Mouse (Mus musculus) hindbrain, embryonic 10.5 days (tissue): ENCODE measurements around the gene Zfp69. TPM values are rescaled to one million over a fixed set of nuclear protein-coding genes. Genes with fewer than 3 reads are reported as not detected.

Experiments used
- DNase-seq: peaks from one replicate; pipeline ENCODE4 v3.0.0-alpha.2; 2017; ENCODE audit warnings: low spot score
- H3K27ac ChIP-seq: fragments of 300-500 bp; sonication (generic); 2 replicates; pipeline ENCODE4 v1.5.1; 2016; ENCODE audit warnings: mild to moderate bottlenecking, moderate library complexity
- H3K27me3 ChIP-seq: fragments of 300-500 bp; sonication (generic); 2 replicates; pipeline ENCODE4 v1.6.1; 2016; ENCODE audit warnings: mild to moderate bottlenecking; ENCODE audit not compliant: poor library complexity, insufficient read depth, severe bottlenecking
- H3K36me3 ChIP-seq: fragments of 300-500 bp; sonication (generic); 2 replicates; pipeline ENCODE4 v1.6.1; 2016; ENCODE audit warnings: mild to moderate bottlenecking, moderate library complexity
- H3K4me1 ChIP-seq: fragments of 300-500 bp; sonication (generic); replicated peaks from 2 replicates; pipeline ENCODE4 v1.6.1; 2016; ENCODE audit warnings: mild to moderate bottlenecking
- H3K4me3 ChIP-seq: fragments of 300-500 bp; sonication (generic); 2 replicates; pipeline ENCODE4 v1.5.1; 2016; ENCODE audit warnings: mild to moderate bottlenecking, moderate library complexity
- H3K9me3 ChIP-seq: fragments of 300-500 bp; sonication (generic); 2 replicates; pipeline ENCODE4 v1.6.1; 2016; ENCODE audit warnings: mild to moderate bottlenecking, moderate library complexity
- WGBS: fragments of 180-500 bp; shearing (Covaris S2); methylation state at CpG from one replicate; pipeline ENCODE4 v1.1.7; 2016; 5-methylcytosine and 5-hydroxymethylcytosine counted together
- polyA plus RNA-seq: library from polyadenylated mRNA; unstranded; fragments of >200 nt; fragmentation: Nextera tagmentation; extraction: Ambion mirVana; gene quantifications from 2 replicates; pipeline ENCODE4 v1.2.1, GENCODE M21; 2016

The Zfp69 gene
- polyA plus RNA-seq, 1 experiment from 2014 or later = 9.2 TPM

DNA sequence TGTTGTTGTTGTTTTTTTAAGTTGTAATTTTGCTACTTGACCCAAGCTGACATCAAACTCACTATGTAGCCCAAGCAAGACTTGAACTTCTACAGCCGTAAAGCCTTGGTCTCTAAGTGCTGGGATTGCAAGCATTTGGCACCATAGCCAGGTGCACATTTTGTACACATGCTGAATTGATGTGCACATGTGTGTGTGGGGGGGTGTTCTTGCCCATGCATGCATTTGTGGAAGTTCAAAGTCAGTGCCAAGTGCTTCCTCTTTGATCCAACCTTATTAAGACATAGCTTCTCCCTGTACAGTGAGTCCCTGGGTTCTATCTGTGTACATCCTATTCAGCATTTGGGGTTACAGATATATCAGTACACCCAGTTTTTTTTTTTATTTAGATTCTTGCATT lies 4.1 kb upstream of the Zfp69 start:
- H3K9me3 ChIP-seq = no peaks in the 10 kb centered on the region
- H3K36me3 ChIP-seq = no peaks in the 10 kb centered on the region
- no peak overlapping the region for H3K4me3 ChIP-seq
- H3K4me1 ChIP-seq = peaks cover 23% of the 10 kb centered on the region; the same call in 1 of the 2 replicates
- DNase-seq = no peak
- no peak overlapping the region for H3K27ac ChIP-seq
- WGBS = 91% methylated on average over 1 of the region's 1 CpGs
- H3K27me3 ChIP-seq = no peaks in the 10 kb centered on the region

DNA sequence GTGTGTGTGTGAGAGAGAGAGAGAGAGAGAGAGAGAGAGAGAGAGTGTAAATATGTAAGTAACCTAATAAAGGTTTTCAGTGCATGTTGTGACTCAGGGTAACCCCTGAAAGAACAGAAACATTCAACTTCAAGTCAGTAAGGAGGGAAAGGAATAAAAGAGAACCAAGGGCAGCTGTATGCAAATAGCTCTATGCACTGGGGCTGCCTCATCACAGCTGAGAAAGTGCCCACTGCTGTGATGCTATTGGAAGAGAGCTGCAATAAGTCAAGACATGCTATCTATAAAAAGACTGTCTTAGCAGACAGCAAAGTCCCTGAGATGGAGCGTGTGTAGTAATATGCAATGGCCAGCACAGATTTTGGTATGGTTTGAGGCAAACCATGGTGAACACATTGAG lies 2.2 kb upstream of the Zfp69 start:
- Histone ChIP-seq H3K36me3 (no peaks in the 10 kb centered on the region), H3K9me3 (no peaks in the 10 kb centered on the region), H3K4me1 (peaks cover 24% of the 10 kb centered on the region; the same call in 1 of the 2 replicates), H3K27ac (no peak overlapping the region), H3K27me3 (no peaks in the 10 kb centered on the region), H3K4me3 (no peak overlapping the region)
- WGBS = 86% methylated on average over 1 of the region's 1 CpGs
- DNase-seq = no peak

DNA sequence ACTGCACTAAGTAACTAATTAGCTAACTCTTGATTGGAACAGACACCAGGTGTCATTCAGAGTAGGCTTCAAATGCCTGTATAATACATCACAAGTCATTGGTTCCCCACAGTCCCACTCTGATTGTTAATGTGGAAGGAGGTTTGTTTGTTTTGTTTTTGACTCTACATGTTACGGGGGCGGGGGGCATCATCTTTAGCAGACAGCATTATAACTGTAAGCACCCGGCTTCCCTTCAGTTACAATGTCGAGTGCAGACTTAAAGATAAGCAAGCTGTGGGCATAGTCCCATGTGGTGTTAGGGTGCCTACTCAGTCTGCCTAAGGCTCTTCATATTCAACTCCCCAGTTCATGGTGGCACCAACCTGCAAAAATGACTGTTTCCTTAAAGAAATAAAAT lies 1.5 kb upstream of the Zfp69 start:
- H3K27ac ChIP-seq = no peak overlapping the region
- no peaks in the 10 kb centered on the region for H3K36me3 ChIP-seq
- no peak for DNase-seq
- WGBS = 88% methylated on average over 4 of the region's 4 CpGs
- no peaks in the 10 kb centered on the region for H3K9me3 ChIP-seq
- peaks cover 24% of the 10 kb centered on the region; the same call in 1 of the 2 replicates for H3K4me1 ChIP-seq
- H3K4me3 ChIP-seq = no peak overlapping the region
- no peaks in the 10 kb centered on the region for H3K27me3 ChIP-seq

DNA sequence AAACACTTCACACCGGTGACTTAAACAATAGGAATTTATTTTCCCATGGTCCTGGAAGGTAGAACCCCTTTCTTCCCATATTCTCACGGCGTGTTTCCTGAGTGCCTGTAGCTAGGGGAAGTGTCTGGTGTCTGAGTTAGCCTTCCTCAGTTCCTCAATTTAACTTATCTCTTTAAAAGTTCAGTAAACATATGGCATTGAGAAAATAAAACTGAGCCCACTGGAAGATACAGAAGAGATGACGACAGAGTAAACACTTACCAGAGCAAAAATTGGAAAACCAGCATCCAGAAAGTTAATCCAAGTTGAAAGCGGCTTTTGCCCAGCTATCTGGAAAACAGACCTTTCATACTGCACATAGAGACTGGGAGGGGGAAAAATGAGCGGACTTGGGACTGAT lies 664 bp upstream of the Zfp69 start:
- Histone ChIP-seq H3K4me1 (peaks cover 24% of the 10 kb centered on the region; the same call in 1 of the 2 replicates), H3K36me3 (peaks cover 4% of the 10 kb centered on the region), H3K27me3 (no peaks in the 10 kb centered on the region), H3K27ac (peak overlapping the region; percentile 94), H3K4me3 (peak overlapping the region; percentile 89), H3K9me3 (no peaks in the 10 kb centered on the region)
- WGBS = 60% methylated on average over 6 of the region's 6 CpGs
- DNase-seq = no peak

DNA sequence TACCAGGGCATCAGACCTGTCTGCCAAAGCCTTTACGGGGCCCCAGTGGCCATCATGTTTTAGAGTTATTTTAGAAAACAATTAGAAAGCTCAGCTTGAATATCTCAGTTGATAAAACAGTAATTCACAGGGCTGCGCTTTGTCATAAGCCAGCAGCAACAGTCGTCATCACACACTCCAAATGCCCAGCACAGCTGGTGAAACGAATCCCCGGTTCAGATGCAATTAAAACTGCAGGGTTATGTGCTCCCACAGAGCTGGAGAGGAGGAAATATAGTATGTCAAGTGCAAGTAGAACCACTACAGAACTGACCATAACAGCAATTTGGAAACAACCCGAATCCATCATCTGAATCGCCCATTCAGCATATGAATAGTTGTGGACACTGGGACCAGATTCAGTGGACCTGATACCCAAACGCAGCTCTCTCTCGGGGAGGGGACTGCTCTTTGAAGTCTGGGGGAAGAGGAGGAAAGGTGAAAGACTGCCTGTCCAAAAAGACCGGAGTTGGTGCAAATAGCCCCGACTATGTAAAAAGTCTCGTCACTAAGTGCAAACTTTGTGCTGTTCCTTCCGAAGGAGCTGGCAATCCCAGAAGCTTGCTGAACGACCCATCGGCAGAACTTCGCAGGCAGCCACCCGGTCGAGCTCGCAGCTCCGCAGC lies 604 bp downstream of the Zfp69 start:
- 10% methylated on average over 20 of the region's 20 CpGs for WGBS
- no peak for DNase-seq
- H3K36me3 ChIP-seq = peaks cover 17% of the 10 kb centered on the region

DNA sequence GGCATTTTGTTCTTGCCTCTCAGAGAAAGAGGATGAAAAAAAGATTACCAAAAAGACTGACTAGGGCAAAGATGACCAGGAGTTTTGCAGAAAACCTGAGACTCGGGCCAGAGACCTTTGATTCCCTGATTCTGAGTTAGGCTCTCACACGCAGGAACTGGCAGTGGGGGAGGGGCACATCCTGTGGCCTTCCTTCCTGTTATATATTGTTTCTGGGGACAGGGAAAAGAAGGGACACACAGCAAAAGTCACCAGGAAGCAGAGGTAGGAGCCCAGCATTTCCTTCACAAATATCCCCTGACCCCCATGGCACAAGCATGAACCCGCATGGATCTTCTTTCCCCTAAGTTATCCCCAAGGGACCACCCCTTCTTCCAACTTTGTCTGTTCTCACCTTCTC lies 2.6 kb downstream of the Zfp69 start:
- no peak for DNase-seq
- Histone ChIP-seq H3K27me3 (no peaks in the 10 kb centered on the region), H3K4me3 (no peak overlapping the region), H3K4me1 (peaks cover 24% of the 10 kb centered on the region; the same call in 1 of the 2 replicates), H3K9me3 (no peaks in the 10 kb centered on the region), H3K36me3 (peaks cover 34% of the 10 kb centered on the region), H3K27ac (no peak overlapping the region)
- WGBS = 71% methylated on average over 3 of the region's 3 CpGs

More for the DNA sequence above, 604 bp downstream of the Zfp69 start:
- Histone ChIP-seq H3K9me3 (no peaks in the 10 kb centered on the region), H3K4me1 (peaks cover 24% of the 10 kb centered on the region; the same call in 1 of the 2 replicates), H3K4me3 (peak overlapping the region; percentile 89), H3K27ac (peak overlapping the region; percentile 94), H3K27me3 (no peaks in the 10 kb centered on the region)

DNA sequence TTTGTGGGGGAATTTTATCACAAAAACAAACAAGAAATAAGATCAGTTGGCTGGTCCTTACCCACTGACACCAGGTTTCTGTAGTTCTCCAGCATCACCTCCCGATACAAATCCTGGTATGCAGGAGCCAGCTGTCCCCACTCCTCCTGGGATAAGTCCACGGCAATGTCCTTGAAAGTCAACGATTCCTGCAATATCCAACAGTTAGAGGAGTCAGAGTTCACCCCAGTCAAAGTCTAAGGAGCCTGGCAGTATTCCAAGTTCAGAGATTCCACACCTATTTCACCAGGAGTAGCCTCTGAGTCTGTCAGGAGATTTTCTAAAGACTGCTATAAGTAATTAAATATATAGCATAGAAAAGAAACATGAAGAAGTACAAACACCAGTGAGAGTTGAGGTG lies 16.5 kb downstream of the Zfp69 start:
- Histone ChIP-seq H3K4me1 (no peaks in the 10 kb centered on the region), H3K27me3 (no peaks in the 10 kb centered on the region), H3K4me3 (no peak overlapping the region), H3K36me3 (peaks cover 33% of the 10 kb centered on the region), H3K27ac (no peak overlapping the region), H3K9me3 (peaks cover 10% of the 10 kb centered on the region)
- 91% methylated on average over 3 of the region's 3 CpGs for WGBS
- no peak for DNase-seq

DNA sequence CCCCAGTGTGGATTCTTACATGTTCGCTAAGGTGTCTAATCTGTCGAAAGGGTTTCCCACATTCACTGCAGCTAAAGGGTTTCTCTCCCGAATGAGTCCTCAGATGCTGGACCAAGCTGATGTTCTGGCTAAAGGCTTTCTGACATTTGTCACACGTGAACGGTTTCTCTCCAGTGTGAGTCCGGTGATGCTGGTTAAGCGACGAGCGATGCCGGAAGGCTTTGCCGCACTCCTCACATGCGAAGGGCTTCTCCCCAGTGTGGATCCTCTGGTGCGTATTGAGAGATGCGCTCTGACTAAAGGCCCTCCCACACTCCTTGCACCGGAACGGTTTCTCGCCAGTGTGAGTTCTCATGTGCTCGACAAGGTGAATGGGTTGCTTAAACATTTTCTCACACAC lies 20.8 kb downstream of the Zfp69 start:
- WGBS = 94% methylated on average over 18 of the region's 18 CpGs
- DNase-seq = no peak
- Histone ChIP-seq H3K27ac (no peak overlapping the region), H3K9me3 (peaks cover 10% of the 10 kb centered on the region), H3K4me1 (no peaks in the 10 kb centered on the region), H3K36me3 (peaks cover 33% of the 10 kb centered on the region), H3K4me3 (no peak overlapping the region), H3K27me3 (no peaks in the 10 kb centered on the region)

DNA sequence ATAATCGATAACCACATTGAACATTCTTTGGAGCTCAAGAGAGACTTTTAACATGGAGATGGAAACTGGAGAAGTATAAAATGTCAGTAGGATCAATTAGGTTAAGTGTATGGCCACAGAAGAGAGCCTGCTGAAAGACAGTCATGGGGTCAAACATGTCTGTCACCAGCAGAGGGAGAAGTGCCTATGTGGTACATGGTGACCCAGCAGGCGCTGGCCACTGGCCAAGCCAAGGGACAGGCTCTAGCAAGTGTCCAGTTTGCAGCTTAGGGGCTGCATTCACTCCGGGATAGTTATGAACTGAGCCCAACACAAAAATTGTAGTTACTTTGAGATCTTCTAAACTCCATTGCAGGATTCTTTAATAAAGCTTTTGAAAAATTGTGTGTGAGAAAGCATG lies 22.8 kb downstream of the Zfp69 start:
- Histone ChIP-seq H3K27me3 (no peaks in the 10 kb centered on the region), H3K36me3 (peaks cover 18% of the 10 kb centered on the region), H3K4me1 (peaks cover 13% of the 10 kb centered on the region; the same call in 1 of the 2 replicates), H3K27ac (no peak overlapping the region), H3K4me3 (no peak overlapping the region), H3K9me3 (peaks cover 10% of the 10 kb centered on the region)
- WGBS = 86% methylated on average over 3 of the region's 3 CpGs
- DNase-seq = no peak

DNA sequence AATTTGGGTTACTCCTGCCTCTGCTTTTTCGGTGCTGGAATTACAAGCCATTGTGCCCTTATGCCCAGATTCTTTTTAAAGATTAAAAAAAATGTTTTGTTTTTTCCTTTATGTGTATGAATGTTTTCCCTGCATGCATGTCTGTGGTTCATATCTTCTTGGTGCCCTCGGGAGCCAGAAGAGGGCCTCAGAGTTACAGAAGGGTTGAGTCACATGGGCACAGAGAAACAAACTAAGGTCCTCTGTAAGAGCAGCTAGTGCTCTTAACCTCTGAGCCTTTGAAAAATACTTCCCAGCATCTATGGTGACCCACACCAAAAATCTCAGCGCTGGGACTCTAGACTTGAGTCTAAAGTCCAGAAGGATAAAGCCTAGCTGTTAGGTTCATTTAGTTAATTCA lies 26.1 kb downstream of the Zfp69 start:
- Histone ChIP-seq H3K9me3 (peaks cover 14% of the 10 kb centered on the region), H3K27me3 (no peaks in the 10 kb centered on the region), H3K36me3 (peaks cover 32% of the 10 kb centered on the region), H3K4me3 (peak overlapping the region; percentile 63), H3K4me1 (peaks cover 18% of the 10 kb centered on the region; the same call in 1 of the 2 replicates), H3K27ac (peak overlapping the region; percentile 94)
- WGBS = 22% methylated on average over 3 of the region's 3 CpGs
- DNase-seq = peak; percentile 30

DNA sequence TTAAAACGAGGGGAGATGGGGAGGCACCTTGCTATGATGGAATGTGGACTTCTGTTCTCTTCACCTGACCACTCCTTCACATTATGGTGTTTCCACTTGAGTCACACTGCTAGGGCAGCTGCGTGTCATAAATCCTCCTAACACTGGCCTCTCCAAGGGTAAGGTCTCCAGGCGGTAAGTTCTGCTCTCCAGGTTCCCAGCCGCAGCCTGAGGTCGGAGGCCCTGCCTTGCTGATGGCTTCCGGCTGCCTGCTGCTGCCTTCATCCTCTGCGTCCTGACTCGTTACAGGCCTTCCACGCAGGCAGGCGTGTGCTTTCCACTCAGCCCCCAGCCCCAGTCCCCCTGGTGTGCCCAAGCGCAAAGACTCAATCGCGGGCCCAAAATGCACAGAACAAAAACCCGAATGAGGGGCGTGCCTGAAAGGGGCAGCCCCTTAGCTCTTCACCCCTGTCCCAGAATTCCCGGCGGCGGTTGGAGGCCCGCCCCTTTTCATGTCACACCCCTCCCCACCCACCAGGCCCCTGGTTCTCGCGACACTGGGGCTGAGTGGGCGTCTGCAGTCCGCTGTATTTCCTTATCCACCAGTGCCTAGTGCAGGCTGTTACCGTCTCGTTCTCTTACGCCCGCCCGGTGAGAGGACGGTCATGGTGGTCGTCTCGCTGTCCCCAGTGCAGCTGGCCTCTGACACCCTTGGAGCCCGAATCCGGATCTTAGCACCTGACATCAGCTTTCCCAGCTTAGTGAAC lies 26.8 kb downstream of the Zfp69 start, which contains the start of gene Exo5:
Gene Exo5, minus strand, starts transcription at position 464 of the 746 bp plus-strand sequence.
- peak within 1 kb of the TSS; percentile 94 for H3K27ac ChIP-seq
- H3K4me1 ChIP-seq = peaks cover 18% of the 10 kb centered on the region; the same call in 1 of the 2 replicates
- peak; percentile 95 for DNase-seq
- peaks cover 37% of the 10 kb centered on the region for H3K36me3 ChIP-seq
- no peaks in the 10 kb centered on the region for H3K27me3 ChIP-seq
- H3K9me3 ChIP-seq = peaks cover 13% of the 10 kb centered on the region; the same call in 1 of the 2 replicates
- WGBS = under 1% methylated on average over 33 of the region's 33 CpGs
- H3K4me3 ChIP-seq = peak within 1 kb of the TSS; percentile 63

DNA sequence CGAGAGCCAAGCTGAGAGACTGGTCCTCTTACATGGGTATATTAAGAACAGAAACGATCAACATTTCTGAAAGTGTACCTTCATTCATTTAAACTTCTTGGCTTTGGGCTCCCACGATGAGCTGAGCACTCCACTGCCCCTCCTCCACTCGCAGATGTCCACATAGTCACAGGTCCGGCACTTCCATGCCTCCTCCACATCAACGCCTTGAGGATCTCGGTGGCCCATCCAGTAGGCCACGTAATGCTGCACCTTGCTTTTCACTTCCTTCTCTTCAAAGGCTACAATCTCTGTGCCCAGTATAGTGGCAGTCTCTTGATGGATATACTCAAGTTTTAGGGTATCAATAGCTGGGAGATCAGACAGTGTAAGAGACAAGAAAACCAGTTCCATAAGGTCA lies 30.0 kb downstream of the Zfp69 start:
- Histone ChIP-seq H3K27ac (no peak overlapping the region), H3K9me3 (peaks cover 13% of the 10 kb centered on the region; the same call in 1 of the 2 replicates), H3K4me1 (peaks cover 18% of the 10 kb centered on the region; the same call in 1 of the 2 replicates), H3K27me3 (no peaks in the 10 kb centered on the region), H3K36me3 (peaks cover 42% of the 10 kb centered on the region), H3K4me3 (no peak overlapping the region)
- no peak for DNase-seq
- WGBS = 95% methylated on average over 8 of the region's 8 CpGs

DNA sequence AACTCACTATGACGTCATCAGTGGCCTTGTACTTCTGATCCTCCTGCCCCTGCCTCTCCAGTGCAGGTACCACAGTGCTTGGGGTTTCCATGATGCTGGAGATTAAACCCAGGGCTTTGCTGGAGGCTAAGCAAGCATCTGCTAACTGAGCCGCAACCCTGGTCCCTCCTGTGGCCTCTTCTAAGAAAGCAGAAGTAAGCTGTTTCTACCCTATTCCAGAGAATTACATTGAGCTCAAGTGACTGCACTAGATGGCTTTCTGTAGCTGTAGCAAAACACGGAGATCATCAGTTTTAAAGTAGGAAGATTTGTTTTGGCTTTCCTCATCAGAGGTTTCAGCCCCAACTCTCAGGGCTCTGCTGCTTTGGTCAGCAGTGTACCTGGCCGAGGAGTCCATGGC lies 37.0 kb downstream of the Zfp69 start:
- peaks cover 3% of the 10 kb centered on the region for H3K36me3 ChIP-seq
- no peak for DNase-seq
- H3K27me3 ChIP-seq = no peaks in the 10 kb centered on the region
- WGBS = 75% methylated on average over 4 of the region's 4 CpGs
- H3K9me3 ChIP-seq = no peaks in the 10 kb centered on the region
- no peak overlapping the region for H3K27ac ChIP-seq
- no peaks in the 10 kb centered on the region for H3K4me1 ChIP-seq
- H3K4me3 ChIP-seq = no peak overlapping the region
